Mouse (Mus musculus): ENCODE data around the gene Afp.

Gene Afp

DNA sequence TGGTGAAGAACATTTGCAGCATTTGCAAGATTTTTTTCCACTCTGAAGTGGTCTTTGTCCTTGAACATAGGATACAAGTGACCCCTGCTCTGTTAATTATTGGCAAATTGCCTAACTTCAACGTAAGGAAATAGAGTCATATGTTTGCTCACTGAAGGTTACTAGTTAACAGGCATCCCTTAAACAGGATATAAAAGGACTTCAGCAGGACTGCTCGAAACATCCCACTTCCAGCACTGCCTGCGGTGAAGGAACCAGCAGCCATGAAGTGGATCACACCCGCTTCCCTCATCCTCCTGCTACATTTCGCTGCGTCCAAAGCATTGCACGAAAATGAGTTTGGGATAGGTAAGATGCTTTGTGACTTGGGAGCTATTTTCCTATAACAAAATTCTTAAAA is at the start of gene Afp:
Gene Afp, plus strand, starts transcription at position 220 of the 400 bp plus-strand sequence.
- DNase-seq (ENCODE audit: low spot score) = peak; percentile 76

DNA sequence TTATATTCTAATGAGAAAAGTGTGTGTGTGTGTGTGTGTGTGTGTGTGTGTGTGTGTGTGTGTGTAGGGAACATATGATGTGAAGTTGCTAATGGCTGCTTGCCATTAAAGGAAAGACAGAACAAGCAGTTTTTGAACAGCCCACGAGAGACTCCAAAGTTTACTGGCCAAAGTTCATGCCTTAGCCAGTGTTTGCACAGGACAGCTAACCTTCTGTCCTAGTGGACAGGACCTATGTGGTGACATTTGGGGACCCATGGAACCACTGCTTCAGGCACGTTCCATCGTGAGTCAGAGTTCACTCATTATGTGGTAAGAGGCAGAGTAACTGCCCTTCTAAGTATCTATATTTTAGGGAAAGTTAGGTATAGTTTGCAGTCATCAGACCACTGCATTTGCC is 43.0 kb upstream of the Afp start:
- peak; percentile 76 for DNase-seq (ENCODE audit: low spot score)

- DNase-seq (ENCODE audit: low spot score) = no peak
These were observed 40.6 kb upstream of the Afp start for GRCm38 (mm10) chr5:90449961-90450360.

GRCm38 (mm10) chr5:90452711-90453110 is 37.8 kb upstream of the Afp start:
- no peak for DNase-seq (ENCODE audit: low spot score)

DNA sequence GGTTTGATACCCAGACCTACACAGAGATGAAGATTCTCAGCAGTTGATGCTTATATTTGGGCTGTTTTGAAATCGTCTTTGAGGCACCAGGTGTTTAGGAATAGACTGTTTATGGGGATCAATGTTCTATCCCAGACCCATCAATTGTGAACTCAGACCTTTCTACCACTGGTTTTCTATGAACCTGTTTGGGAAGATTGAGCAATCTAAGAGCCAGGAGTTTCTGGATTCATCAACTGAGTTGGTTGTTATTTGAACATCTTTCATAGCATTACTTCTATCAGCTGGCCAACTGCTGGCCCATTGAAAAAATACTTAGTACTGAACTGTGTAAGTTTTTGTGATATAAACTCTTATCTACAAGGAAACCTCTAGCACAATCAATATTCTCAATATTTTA is 33.3 kb upstream of the Afp start:
- no peak for DNase-seq (ENCODE audit: low spot score)

DNA sequence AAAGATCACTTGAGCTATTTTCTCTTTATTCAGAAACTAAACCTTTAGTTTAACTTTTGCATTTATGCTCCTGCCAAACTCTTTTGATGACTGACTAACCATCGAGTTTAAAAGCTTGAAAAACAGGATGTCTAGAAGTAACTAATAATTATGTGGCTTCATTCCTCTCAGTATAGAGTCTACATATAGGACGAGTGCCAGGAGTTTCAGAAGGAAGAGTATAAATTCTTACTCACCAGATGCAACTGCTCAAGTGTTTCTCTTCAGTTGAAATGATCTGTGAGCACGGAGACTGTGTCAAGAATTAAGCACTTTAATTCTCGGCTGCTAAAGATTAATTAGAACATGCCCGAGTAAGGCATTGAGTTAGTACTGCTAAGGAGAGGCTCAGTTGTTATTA is 31.8 kb upstream of the Afp start:
- DNase-seq (ENCODE audit: low spot score) = no peak

GRCm38 (mm10) chr5:90460619-90461018 is 29.9 kb upstream of the Afp start, which contains the start of gene Alb:
Gene Alb, plus strand, starts transcription at chr5:90460897.
- no peak for DNase-seq (ENCODE audit: low spot score)

DNA sequence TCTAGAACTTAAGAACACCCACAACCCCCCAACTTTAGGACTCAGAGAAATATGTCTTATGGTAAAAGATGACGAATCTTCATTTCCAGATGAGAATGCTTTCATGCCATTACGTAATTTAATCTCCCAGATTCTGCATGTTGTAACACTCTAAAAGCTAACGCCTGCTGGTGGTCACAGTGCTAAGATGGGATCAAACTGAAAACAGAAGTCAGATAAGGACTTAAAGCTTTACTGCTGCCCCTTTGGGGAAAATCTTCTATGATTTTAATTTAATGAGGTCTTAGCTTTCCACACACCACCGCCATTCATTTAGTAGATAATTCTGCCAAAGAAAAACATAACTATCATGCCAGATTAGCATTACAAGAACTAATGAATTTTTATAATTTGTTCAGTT is 23.7 kb upstream of the Afp start:
- DNase-seq (ENCODE audit: low spot score) = no peak

DNA sequence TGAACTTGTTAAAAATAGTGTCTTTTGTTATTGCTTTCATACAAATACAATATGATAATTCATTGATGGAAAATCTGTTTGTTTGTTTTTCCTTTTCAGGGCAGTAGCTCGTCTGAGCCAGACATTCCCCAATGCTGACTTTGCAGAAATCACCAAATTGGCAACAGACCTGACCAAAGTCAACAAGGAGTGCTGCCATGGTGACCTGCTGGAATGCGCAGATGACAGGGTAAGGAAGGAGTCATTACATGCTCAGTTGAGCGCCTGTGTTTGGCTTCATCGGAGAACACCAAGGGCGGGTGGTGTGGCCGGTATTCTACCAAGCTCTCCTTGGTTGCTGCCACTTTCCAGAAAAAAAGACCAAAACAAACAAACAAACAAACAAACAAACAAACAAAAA is 23.3 kb upstream of the Afp start:
- peak; percentile 64 for DNase-seq (ENCODE audit: low spot score)

DNA sequence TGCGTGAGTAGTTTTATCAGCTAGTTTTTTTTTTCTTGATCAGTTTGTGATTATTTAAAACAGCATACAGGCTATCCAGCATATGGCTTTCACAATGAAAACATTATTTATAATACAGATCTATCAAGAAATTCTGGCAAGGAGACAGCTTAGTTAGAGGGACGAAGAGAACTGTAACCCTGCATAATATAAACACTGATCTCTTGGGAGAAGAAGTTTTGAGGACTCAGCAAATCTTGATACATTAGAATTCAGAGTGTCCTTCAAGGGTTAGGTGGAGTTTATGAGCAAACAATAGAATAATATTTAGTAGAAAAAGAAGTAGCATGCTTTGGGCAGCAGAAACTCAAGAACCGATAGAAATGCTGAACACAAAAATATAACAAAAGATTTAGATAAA is 19.7 kb upstream of the Afp start:
- no peak for DNase-seq (ENCODE audit: low spot score)

DNA sequence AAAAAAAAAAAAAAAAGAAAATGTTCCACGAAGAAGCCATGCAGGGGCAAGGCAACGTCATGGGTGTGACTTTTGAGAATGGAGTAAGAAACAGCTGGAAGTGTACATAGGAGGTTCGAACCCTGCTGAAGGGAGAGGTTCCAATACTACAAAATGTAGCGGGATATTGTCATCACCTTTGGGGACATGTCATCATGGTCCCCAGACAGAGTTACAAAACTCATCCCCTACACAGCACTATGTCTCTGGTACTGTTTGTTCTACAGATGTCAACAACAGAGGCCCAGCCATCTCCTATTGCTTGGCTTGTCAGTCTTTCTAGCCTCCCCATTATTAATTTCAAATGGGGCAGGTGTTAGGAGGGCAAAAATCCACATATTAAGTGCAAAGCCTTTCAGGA is 16.6 kb upstream of the Afp start:
- DNase-seq (ENCODE audit: low spot score) = no peak

GRCm38 (mm10) chr5:90474369-90474768 is 16.2 kb upstream of the Afp start:
- DNase-seq (ENCODE audit: low spot score) = no peak

DNA sequence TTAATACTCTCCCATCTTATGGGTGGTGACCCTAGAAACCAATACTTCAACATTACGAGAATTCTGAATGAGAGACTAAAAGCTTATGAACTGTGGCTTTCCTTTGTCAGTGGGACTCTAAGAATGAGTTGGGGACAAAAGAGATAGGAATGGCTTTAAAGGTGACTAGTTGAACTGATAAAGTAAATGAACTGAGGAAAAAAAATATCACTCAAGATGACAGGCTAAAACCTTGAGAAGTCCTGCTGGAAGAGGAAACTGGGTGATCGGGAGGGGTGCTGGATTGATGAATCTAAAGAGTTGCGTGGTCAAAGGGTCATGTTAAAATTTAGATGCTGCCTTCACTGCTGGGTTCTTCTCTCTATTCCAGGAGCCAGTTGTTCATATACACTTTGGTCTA is 13.8 kb upstream of the Afp start:
- DNase-seq (ENCODE audit: low spot score) = no peak

DNA sequence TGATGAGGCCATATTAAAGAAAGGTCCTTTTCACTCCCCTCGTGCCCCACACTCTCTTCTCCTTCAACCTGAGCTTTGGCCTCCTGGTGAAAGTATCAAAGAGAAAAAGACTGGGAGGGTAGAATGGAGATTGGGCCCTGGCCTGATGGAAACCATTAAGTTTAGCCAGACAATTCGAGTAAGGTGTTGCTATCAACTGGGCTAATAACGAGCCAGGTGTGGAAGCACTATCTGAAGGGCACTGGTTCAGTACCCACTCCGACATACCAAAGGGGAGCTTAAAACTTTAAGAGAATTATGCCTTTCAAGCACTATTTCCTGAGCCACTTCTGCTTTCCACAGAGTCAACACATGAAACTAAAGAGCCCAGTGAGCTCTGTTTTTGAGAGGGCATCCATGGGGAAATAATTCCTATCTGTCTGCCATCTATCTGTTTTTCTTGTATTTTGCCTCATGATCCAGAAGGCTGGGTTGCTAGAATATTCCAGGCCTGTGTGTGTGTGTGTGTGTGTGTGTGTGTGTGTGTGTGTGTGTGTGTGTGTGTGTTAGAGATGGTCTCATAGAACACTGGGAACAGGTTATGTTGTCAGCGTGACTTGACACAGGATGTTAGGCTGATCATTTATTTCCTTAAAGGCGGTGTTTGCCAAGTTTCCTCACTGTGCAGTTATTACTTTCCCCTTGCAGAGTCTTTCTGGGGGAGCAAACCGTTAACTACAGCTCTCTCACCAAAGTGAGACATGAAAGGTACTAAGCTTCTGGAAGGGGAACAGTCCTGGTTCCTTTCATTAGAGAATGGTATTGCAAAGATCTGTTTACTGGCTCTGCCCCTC is 13.0 kb upstream of the Afp start:
- no peak for DNase-seq (ENCODE audit: low spot score)

- no peak for DNase-seq (ENCODE audit: low spot score)
These were observed 11.7 kb upstream of the Afp start for GRCm38 (mm10) chr5:90478886-90479285.

GRCm38 (mm10) chr5:90485597-90485996 is 4.9 kb upstream of the Afp start:
- peak; percentile 68 for DNase-seq (ENCODE audit: low spot score)

DNA sequence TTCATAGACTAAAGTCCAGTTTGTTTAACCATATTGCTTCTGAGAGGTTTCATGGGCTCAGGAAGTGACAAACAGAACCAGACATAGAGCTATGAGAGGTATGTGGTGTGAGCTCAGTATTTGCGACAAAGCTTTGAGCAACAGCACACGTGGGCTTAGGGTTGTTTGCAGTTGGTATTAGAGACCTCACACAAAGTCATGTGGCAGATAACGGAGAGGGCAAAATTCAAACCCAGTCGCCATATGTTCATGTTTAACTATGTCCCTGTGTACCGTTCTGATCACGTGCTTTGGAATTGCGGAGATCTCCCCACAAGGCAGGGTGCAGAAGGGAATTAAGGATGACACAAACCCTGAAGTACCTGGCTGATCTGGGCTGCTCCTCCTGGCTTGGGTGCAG is 2.2 kb upstream of the Afp start:
- peak; percentile 86 for DNase-seq (ENCODE audit: low spot score)

GRCm38 (mm10) chr5:90492440-90492839 is 1.9 kb downstream of the Afp start:
- peak; percentile 71 for DNase-seq (ENCODE audit: low spot score)

GRCm38 (mm10) chr5:90494308-90494707 is 3.8 kb downstream of the Afp start:
- DNase-seq (ENCODE audit: low spot score) = peak; percentile 78

DNA sequence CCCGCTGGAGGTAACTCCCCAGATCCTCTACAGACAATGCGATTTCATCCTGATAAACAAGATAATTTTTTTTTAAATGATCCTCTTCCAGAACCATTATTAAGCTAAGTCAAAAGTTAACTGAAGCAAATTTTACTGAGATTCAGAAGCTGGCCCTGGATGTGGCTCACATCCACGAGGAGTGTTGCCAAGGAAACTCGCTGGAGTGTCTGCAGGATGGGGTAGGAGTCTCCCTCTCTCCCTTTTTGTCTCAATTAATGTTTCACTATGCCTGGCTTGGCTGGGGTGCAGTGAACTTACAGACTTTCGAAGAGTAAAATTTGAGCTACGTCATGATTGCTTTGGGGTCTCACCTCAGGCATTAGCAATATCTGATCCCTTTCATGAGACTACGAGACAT is 9.0 kb downstream of the Afp start:
- peak; percentile 68 for DNase-seq (ENCODE audit: low spot score)

- DNase-seq (ENCODE audit: low spot score) = peak; percentile 79
These were observed 10.2 kb downstream of the Afp start for GRCm38 (mm10) chr5:90500714-90501113.

DNA sequence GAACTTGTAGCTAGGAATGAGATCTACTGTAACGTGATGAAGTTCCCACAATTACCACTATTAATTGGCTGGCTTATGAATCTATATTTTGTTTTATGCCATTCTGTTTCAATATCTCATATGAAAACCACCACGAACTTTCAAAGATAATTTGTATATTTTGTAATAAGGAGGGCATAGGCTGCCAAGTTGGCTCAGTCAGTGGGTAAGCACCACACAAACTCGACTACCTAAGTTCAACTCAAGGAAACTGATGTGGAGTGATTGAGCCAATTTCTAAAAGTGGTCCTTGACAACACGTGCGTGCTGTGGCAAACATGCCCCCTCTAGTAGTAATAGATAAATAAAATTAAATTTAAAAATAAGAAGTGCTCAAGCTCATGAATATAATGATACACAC is 11.2 kb downstream of the Afp start:
- peak; percentile 53 for DNase-seq (ENCODE audit: low spot score)

GRCm38 (mm10) chr5:90504742-90505141 is 14.2 kb downstream of the Afp start:
- DNase-seq (ENCODE audit: low spot score) = peak; percentile 77

DNA sequence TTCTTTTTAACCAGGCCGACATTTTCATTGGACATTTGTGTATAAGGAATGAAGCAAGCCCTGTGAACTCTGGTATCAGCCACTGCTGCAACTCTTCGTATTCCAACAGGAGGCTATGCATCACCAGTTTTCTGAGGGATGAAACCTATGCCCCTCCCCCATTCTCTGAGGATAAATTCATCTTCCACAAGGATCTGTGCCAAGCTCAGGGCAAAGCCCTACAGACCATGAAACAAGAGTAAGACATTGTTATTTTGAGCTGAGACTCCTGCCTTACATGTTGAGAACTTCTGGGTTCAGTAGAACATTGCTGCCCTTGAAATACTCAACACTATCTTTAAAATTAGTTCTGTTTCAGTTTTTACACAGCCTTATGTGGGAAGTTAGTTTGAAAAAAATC is 16.0 kb downstream of the Afp start:
- peak; percentile 68 for DNase-seq (ENCODE audit: low spot score)

All from yolk sac, embryonic 10.5 days (tissue).